Mouse (Mus musculus) E14TG2a.4 (cell line): ENCODE measurements around the gene Arhgap21.

Experiments
- CTCF ChIP-seq: conservative IDR thresholded peaks from 2 replicates; pipeline ENCODE4 v1.5.1; 2014; ENCODE audit warnings: low read length
- POU5F1 ChIP-seq: IDR thresholded peaks from 2 replicates; pipeline ENCODE4 v1.6.1; 2014; ENCODE audit warnings: low read length, borderline replicate concordance

- TF ChIP-seq CTCF (no peak), POU5F1 (no peak)
Observed at GRCm38 (mm10) chr2:20963226-20963805, 5.4 kb downstream of the Arhgap21 start.
